Mouse (Mus musculus): ENCODE measurements around the gene Fam32a. TPM values are rescaled to one million over a fixed set of nuclear protein-coding genes. Genes with fewer than 3 reads are reported as not detected.

Fam32a gene
- polyA plus RNA-seq, 1 experiment from 2014 or later = 70.9 TPM

GRCm38 (mm10) chr8:72244610-72245009 is 25.1 kb downstream of the Fam32a start:
- Histone ChIP-seq H3K9ac (no peak overlapping the region), H3K4me3 (replicated peaks) (no peak overlapping the region), H3K36me3 (peaks cover 1% of the 10 kb centered on the region; the same call in 1 of the 2 replicates), H3K9me3 (no peaks in the 10 kb centered on the region), H3K4me1 (replicated peaks) (peaks cover 12% of the 10 kb centered on the region), H3K27me3 (replicated peaks) (no peaks in the 10 kb centered on the region), H3K4me2 (replicated peaks) (no peak overlapping the region), H3K27ac (no peak overlapping the region)
- ATAC-seq = no peak
- 71% methylated on average over 2 of the region's 2 CpGs for WGBS

- Histone ChIP-seq H3K9ac (no peak overlapping the region), H3K4me2 (replicated peaks) (no peak overlapping the region), H3K9me3 (no peaks in the 10 kb centered on the region), H3K27me3 (replicated peaks) (no peaks in the 10 kb centered on the region), H3K4me1 (replicated peaks) (no peaks in the 10 kb centered on the region), H3K4me3 (replicated peaks) (no peak overlapping the region), H3K27ac (no peak overlapping the region), H3K36me3 (peaks cover 7% of the 10 kb centered on the region; the same call in 1 of the 2 replicates)
- WGBS = 57% methylated on average over 7 of the region's 7 CpGs
- no peak for ATAC-seq
Measured at GRCm38 (mm10) chr8:72257171-72257901, 37.8 kb downstream of the Fam32a start.

- WGBS = 89% methylated on average over 1 of the region's 1 CpGs
- no peak for ATAC-seq
Measured at GRCm38 (mm10) chr8:72257902-72258238, 38.3 kb downstream of the Fam32a start.

GRCm38 (mm10) chr8:72259862-72260261 is 40.3 kb downstream of the Fam32a start:
- Histone ChIP-seq H3K36me3 (no peaks in the 10 kb centered on the region), H3K9ac (no peak overlapping the region), H3K27me3 (replicated peaks) (no peaks in the 10 kb centered on the region), H3K4me2 (replicated peaks) (no peak overlapping the region), H3K4me3 (replicated peaks) (no peak overlapping the region), H3K4me1 (replicated peaks) (no peaks in the 10 kb centered on the region), H3K27ac (no peak overlapping the region), H3K9me3 (no peaks in the 10 kb centered on the region)
- ATAC-seq = no peak
- WGBS = 56% methylated on average over 2 of the region's 2 CpGs

More at GRCm38 (mm10) chr8:72257902-72258238, 38.3 kb downstream of the Fam32a start:
- no peak overlapping the region for H3K4me3 ChIP-seq (replicated peaks)
- peaks cover 6% of the 10 kb centered on the region; the same call in 1 of the 2 replicates for H3K36me3 ChIP-seq
- H3K27me3 ChIP-seq (replicated peaks) = no peaks in the 10 kb centered on the region
- H3K9ac ChIP-seq = no peak overlapping the region
- no peaks in the 10 kb centered on the region for H3K4me1 ChIP-seq (replicated peaks)
- no peak overlapping the region for H3K27ac ChIP-seq
- no peak overlapping the region for H3K4me2 ChIP-seq (replicated peaks)
- no peaks in the 10 kb centered on the region for H3K9me3 ChIP-seq

DNA sequence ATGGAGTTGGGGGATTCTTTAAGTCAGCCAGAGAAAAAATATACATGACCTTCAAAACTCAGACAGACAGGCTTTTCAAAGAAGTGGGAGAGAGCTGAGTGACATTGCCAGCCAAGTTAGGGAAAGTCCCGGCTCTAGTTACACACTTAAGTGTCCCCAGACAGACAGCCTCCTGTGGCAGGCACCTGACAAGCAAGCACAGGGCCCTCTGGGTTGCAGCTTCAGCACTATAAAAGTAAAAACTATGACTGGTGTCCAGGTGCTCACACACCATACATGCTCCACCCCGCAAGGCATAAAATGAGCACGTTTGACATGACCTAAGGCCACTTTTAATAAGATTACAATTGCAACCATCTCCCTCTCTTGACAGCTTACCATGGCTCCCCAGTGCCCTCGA is 41.1 kb downstream of the Fam32a start:
- no peaks in the 10 kb centered on the region for H3K9me3 ChIP-seq
- no peak for ATAC-seq
- H3K36me3 ChIP-seq = no peaks in the 10 kb centered on the region
- no peak overlapping the region for H3K4me2 ChIP-seq (replicated peaks)
- H3K27me3 ChIP-seq (replicated peaks) = no peaks in the 10 kb centered on the region
- H3K4me3 ChIP-seq (replicated peaks) = no peak overlapping the region
- no peak overlapping the region for H3K9ac ChIP-seq
- WGBS = 58% methylated on average over 4 of the region's 4 CpGs
- H3K4me1 ChIP-seq (replicated peaks) = no peaks in the 10 kb centered on the region
- H3K27ac ChIP-seq = no peak overlapping the region

- no peak overlapping the region for H3K27ac ChIP-seq
- ATAC-seq = peak; percentile 55; the same call in 1 of the 2 replicates
- no peaks in the 10 kb centered on the region for H3K27me3 ChIP-seq (replicated peaks)
- no peak overlapping the region for H3K9ac ChIP-seq
- WGBS = 36% methylated on average over 2 of the region's 2 CpGs
- H3K4me2 ChIP-seq (replicated peaks) = no peak overlapping the region
- no peak overlapping the region for H3K4me3 ChIP-seq (replicated peaks)
- no peaks in the 10 kb centered on the region for H3K9me3 ChIP-seq
- H3K4me1 ChIP-seq (replicated peaks) = no peaks in the 10 kb centered on the region
- no peaks in the 10 kb centered on the region for H3K36me3 ChIP-seq
Measured at GRCm38 (mm10) chr8:72261019-72261418, 41.5 kb downstream of the Fam32a start.

DNA sequence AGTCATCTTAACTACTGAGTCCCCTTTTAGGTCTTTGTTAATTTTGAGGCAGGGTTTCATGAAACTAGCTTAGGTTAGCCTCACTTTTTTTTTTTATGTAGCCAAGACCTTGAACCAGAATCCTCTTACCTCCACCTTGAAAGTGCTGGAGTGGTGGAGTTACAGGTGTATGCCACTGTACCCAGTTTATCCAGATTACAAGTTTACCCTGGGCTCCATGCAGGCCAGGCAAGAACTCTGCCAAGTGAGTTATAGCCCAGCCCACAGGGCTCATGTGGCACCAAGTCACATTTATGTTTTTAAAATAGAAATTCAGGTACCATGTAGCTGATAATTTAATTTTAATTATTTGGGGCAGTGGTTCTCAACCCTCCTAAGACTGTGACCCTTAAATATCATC is 41.9 kb downstream of the Fam32a start:
- ATAC-seq = no peak
- Histone ChIP-seq H3K27ac (no peak overlapping the region), H3K4me3 (replicated peaks) (no peak overlapping the region), H3K27me3 (replicated peaks) (no peaks in the 10 kb centered on the region), H3K4me2 (replicated peaks) (no peak overlapping the region), H3K4me1 (replicated peaks) (no peaks in the 10 kb centered on the region), H3K9me3 (no peaks in the 10 kb centered on the region), H3K9ac (no peak overlapping the region), H3K36me3 (no peaks in the 10 kb centered on the region)

DNA sequence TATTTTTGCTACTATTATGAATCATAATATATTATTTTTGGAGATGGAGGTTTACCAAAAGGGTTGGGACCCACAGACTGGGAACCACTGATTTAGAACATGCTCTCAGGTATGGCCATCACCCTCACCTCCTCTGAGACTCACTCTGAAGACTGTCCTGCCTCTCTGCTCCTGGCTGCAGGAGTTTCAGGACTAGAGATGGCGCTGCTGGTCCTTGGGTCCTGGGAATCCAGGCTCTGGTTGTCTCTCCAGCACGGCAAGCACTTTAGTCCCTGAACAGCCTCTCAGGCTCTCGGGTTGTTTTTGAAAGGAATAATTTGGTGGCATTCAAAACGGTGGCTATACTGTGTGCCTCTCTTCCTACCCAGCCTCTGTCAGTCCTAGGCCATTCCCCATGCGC is 42.3 kb downstream of the Fam32a start:
- no peaks in the 10 kb centered on the region for H3K27me3 ChIP-seq (replicated peaks)
- no peaks in the 10 kb centered on the region for H3K9me3 ChIP-seq
- H3K4me1 ChIP-seq (replicated peaks) = no peaks in the 10 kb centered on the region
- no peak overlapping the region for H3K27ac ChIP-seq
- H3K9ac ChIP-seq = no peak overlapping the region
- WGBS = 54% methylated on average over 5 of the region's 5 CpGs
- H3K4me3 ChIP-seq (replicated peaks) = no peak overlapping the region
- H3K36me3 ChIP-seq = no peaks in the 10 kb centered on the region
- no peak overlapping the region for H3K4me2 ChIP-seq (replicated peaks)
- ATAC-seq = no peak

DNA sequence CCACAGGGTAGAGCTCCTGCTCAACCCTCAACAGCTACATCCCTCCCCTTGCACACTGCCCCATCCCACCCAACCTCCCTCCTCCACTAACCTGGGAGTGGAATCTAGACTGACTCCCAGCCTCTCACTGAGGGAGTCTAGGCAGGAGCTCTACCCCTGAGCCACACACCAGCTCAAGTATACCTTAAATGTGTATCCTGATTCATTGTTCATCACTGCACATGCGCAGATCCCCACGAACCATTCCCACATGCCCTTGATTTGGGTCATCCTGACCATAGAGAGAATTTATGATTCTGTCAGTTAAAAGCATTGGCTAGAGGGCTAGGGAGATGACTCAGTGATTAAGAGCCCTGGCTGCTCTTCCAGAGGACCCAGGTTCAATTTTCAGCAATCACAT is 43.2 kb downstream of the Fam32a start:
- no peak for ATAC-seq
- 79% methylated on average over 2 of the region's 2 CpGs for WGBS
- H3K4me3 ChIP-seq (replicated peaks) = no peak overlapping the region
- H3K4me1 ChIP-seq (replicated peaks) = no peaks in the 10 kb centered on the region
- no peaks in the 10 kb centered on the region for H3K36me3 ChIP-seq
- H3K9me3 ChIP-seq = no peaks in the 10 kb centered on the region
- H3K27me3 ChIP-seq (replicated peaks) = no peaks in the 10 kb centered on the region
- no peak overlapping the region for H3K27ac ChIP-seq
- H3K4me2 ChIP-seq (replicated peaks) = no peak overlapping the region
- H3K9ac ChIP-seq = no peak overlapping the region

- WGBS = 64% methylated on average over 7 of the region's 7 CpGs
- ATAC-seq = no peak
- no peaks in the 10 kb centered on the region for H3K36me3 ChIP-seq
Measured at GRCm38 (mm10) chr8:72263451-72263850, 43.9 kb downstream of the Fam32a start.

DNA sequence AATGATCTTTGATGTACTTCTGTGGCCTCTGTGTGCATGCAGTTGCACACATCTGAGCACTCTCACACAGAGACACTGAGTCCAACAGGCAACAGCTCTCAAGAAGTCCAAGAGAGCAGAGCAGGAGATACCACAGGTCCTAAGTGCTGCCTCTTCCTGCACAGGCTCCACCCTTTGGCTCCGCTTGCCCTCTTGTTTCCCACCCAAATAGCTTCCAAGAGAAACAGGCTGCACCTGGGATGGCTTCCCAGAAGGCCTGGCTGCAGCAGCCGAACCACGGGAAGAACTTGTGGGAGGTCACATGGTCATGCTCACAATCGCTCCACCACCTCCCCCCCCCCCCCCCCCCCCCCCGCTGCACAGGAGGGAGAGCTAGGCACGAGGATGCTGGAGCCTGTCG is 45.8 kb downstream of the Fam32a start:
- H3K27me3 ChIP-seq (replicated peaks) = no peaks in the 10 kb centered on the region
- no peak overlapping the region for H3K4me2 ChIP-seq (replicated peaks)
- no peaks in the 10 kb centered on the region for H3K36me3 ChIP-seq
- H3K9me3 ChIP-seq = no peaks in the 10 kb centered on the region
- H3K4me1 ChIP-seq (replicated peaks) = no peaks in the 10 kb centered on the region
- H3K9ac ChIP-seq = no peak overlapping the region
- H3K27ac ChIP-seq = no peak overlapping the region
- no peak overlapping the region for H3K4me3 ChIP-seq (replicated peaks)
- ATAC-seq = no peak
- WGBS = 50% methylated on average over 6 of the region's 7 CpGs

More at GRCm38 (mm10) chr8:72263451-72263850, 43.9 kb downstream of the Fam32a start:
- Histone ChIP-seq H3K4me1 (replicated peaks) (no peaks in the 10 kb centered on the region), H3K4me2 (replicated peaks) (no peak overlapping the region), H3K9me3 (no peaks in the 10 kb centered on the region), H3K27ac (no peak overlapping the region), H3K27me3 (replicated peaks) (no peaks in the 10 kb centered on the region), H3K9ac (no peak overlapping the region), H3K4me3 (replicated peaks) (no peak overlapping the region)

- H3K9ac ChIP-seq = no peak overlapping the region
- no peaks in the 10 kb centered on the region for H3K27me3 ChIP-seq (replicated peaks)
- H3K36me3 ChIP-seq = no peaks in the 10 kb centered on the region
- H3K4me3 ChIP-seq (replicated peaks) = no peak overlapping the region
- H3K9me3 ChIP-seq = no peaks in the 10 kb centered on the region
- no peak overlapping the region for H3K27ac ChIP-seq
- no peak overlapping the region for H3K4me2 ChIP-seq (replicated peaks)
- ATAC-seq = no peak
- H3K4me1 ChIP-seq (replicated peaks) = no peaks in the 10 kb centered on the region
Measured at GRCm38 (mm10) chr8:72266671-72267070, 47.1 kb downstream of the Fam32a start.

- H3K4me1 ChIP-seq (replicated peaks) = no peaks in the 10 kb centered on the region
- no peak overlapping the region for H3K4me2 ChIP-seq (replicated peaks)
- H3K27me3 ChIP-seq (replicated peaks) = no peaks in the 10 kb centered on the region
- no peak overlapping the region for H3K9ac ChIP-seq
- H3K36me3 ChIP-seq = no peaks in the 10 kb centered on the region
- H3K9me3 ChIP-seq = no peaks in the 10 kb centered on the region
- WGBS = 95% methylated on average over 8 of the region's 8 CpGs
- H3K4me3 ChIP-seq (replicated peaks) = no peak overlapping the region
- H3K27ac ChIP-seq = no peak overlapping the region
- no peak for ATAC-seq
Measured at GRCm38 (mm10) chr8:72267106-72267505, 47.6 kb downstream of the Fam32a start.

Data from intestine, embryonic 15.5 days (tissue).